In the genomic region with DNA sequence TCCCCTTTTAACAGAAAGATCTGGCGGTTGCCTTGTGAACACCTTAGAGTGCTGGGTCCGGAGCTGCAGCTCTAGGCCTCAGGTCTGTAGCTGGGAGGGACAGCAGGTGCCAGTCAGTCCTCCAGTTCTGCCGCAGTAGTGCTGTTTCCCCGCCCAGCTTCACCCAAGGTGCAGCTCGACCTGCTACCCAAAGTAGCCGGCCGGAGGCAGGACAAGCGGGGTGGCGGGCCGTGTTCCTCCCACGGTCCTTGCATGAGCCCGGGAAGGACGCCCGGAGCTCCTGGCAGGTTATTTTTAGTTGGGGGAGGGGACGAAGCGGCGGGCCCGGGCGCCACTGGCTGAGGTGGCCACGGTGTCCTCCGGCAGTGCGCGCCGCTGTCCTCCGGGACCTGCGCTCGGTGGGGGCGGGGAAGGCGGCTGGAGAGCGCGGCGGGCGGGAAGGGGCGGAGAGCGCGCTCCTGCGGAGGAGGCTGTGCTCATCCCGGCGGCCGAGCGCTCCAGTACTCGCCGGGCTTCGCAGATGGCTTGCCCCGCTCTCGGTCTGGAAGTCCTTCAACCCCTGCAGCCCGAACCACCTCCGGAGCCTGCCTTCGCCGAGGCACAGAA, we compare ENCODE assay signal across 8 mouse cellular contexts. TPM values are rescaled to one million over a fixed set of nuclear protein-coding genes. Genes with fewer than 3 reads are reported as not detected.
DNase-seq lines count a peak whose midpoint lies in the region; ATAC-seq and TF ChIP-seq lines count a peak whose summit lies in the region.

A gene (plus strand): TSS at position 438 of the 606 bp plus-strand sequence.

- ATAC-seq in frontal cortex, adult (ENCODE audit: low TSS enrichment) = peak; percentile 73
- peak; percentile 89 for ATAC-seq in intestine, embryonic 16.5 days

- no peaks in the 10 kb centered on the region for H3K36me3 ChIP-seq in intestine, embryonic 16.5 days (ENCODE audit: control insufficient read depth, insufficient read depth, low read length)
- H3K36me3 ChIP-seq in midbrain, embryonic 10.5 days = no peaks in the 10 kb centered on the region
- H3K36me3 ChIP-seq in testis, adult 2 months (ENCODE audit: control insufficient read depth, insufficient read depth, low read length) = no peaks in the 10 kb centered on the region

- H3K4me2 ChIP-seq in intestine, embryonic 16.5 days (ENCODE audit: low read depth, low read length) = peak within 1 kb of the TSS; percentile 96

- 2% methylated on average over 46 of the region's 50 CpGs for WGBS in intestine, embryonic 16.5 days
- WGBS in midbrain, embryonic 10.5 days = under 1% methylated on average over 49 of the region's 50 CpGs

- peak within 1 kb of the TSS; percentile 64 for H3K4me3 ChIP-seq in intestine, embryonic 16.5 days (ENCODE audit: low read length)
- H3K4me3 ChIP-seq in midbrain, embryonic 10.5 days = peak within 1 kb of the TSS; percentile 68
- peak within 1 kb of the TSS; percentile 38 for H3K4me3 ChIP-seq in testis, adult 2 months (ENCODE audit: control insufficient read depth, low read depth, low read length)

- TF ChIP-seq POLR2A in testis, adult 2 months (IDR thresholded peaks at IDR 0.05; ENCODE audit: control insufficient read depth, low read depth, low read length) = no peak

- H3K27ac ChIP-seq in intestine, embryonic 16.5 days (ENCODE audit: low read length) = no peak within 1 kb of the TSS
- H3K27ac ChIP-seq in midbrain, embryonic 10.5 days (replicated peaks) = peak within 1 kb of the TSS; percentile 88
- H3K27ac ChIP-seq in testis, adult 2 months (ENCODE audit: control insufficient read depth, insufficient read depth, low read depth, low read length) = no peak within 1 kb of the TSS

- H3K4me1 ChIP-seq in intestine, embryonic 16.5 days (ENCODE audit: control insufficient read depth, insufficient read depth, low read length) = peaks cover 3% of the 10 kb centered on the region; the same call in 1 of the 2 replicates
- peaks cover 41% of the 10 kb centered on the region for H3K4me1 ChIP-seq in midbrain, embryonic 10.5 days
- peaks cover 9% of the 10 kb centered on the region for H3K4me1 ChIP-seq in testis, adult 2 months (ENCODE audit: control insufficient read depth, insufficient read depth, low read length)

- no peak for TF ChIP-seq CTCF in testis, adult 2 months (IDR thresholded peaks at IDR 0.05; ENCODE audit: control insufficient read depth, insufficient read depth, insufficient replicate concordance, low read depth, low read length)

- H3K9ac ChIP-seq in intestine, embryonic 16.5 days (ENCODE audit: low read depth, low read length) = peak within 1 kb of the TSS; percentile 67

- intact Hi-C loops in left cerebral cortex, postnatal 25 days (cut with DNase I) = loop anchor here (5.0 kb wide), 1 partner anchor 152 kb away; no protein-coding TSS in a partner anchor

- H3K27me3 ChIP-seq in intestine, embryonic 16.5 days (replicated peaks; ENCODE audit: control insufficient read depth, insufficient read depth, low read length) = peaks cover 9% of the 10 kb centered on the region; the same call in 1 of the 2 replicates
- peaks cover 54% of the 10 kb centered on the region for H3K27me3 ChIP-seq in midbrain, embryonic 10.5 days (ENCODE audit: low read depth, poor library complexity, severe bottlenecking)
- H3K27me3 ChIP-seq in testis, adult 2 months (ENCODE audit: control insufficient read depth, insufficient read depth, low read length) = no peaks in the 10 kb centered on the region

- no peak for DNase-seq in frontal cortex, postnatal 10 days (ENCODE audit: low spot score in 2 of 2)
- DNase-seq in embryo, embryonic 10.5 days (ENCODE audit: low spot score) = peak; percentile 72
- DNase-seq in gonadal fat pad, adult 2 months (ENCODE audit: low read depth) = no peak
- DNase-seq in left cerebral cortex, postnatal 25 days (ENCODE audit: low spot score in 2 of 2) = peak; percentile 57 to 68
- DNase-seq in midbrain, embryonic 10.5 days (ENCODE audit: low spot score) = peak; percentile 74

- no peaks in the 10 kb centered on the region for H3K9me3 ChIP-seq in intestine, embryonic 16.5 days (ENCODE audit: control insufficient read depth, low read length)
- no peaks in the 10 kb centered on the region for H3K9me3 ChIP-seq in midbrain, embryonic 10.5 days (replicated peaks)

RNA-seq across cellular contexts. Expression of the gene that starts here (rescaled TPM):
- polyA plus RNA-seq in gonadal fat pad, adult 2 months (2012; rRNA removed) = 11.7 and 14.3 TPM in 2 replicates
- 7.5 and 8.5 TPM in 2 replicates for polyA plus RNA-seq in intestine, embryonic 16.5 days (2015; fragmentation: Nextera tagmentation; extraction: Ambion mirVana)
- 100 to 1,000 TPM in 1 of 2 experiments, 10 to 100 TPM in 1; 99.5 to 124 TPM for total RNA-seq in left cerebral cortex, postnatal 25 days (2021)
- 33.2 and 37.2 TPM in 2 replicates for polyA plus RNA-seq in midbrain, embryonic 10.5 days (2016; fragmentation: Nextera tagmentation; extraction: Ambion mirVana)
- polyA plus RNA-seq in testis, adult 2 months (2012; rRNA removed) = 22.0 and 23.9 TPM in 2 replicates

Comparison
In these comparisons a context has a peak if more than half of its experiments do, and no peak if none do; other contexts are left out.
1. DNase-seq: peak in embryo, embryonic 10.5 days (single experiment), left cerebral cortex, postnatal 25 days (2 of 2) and midbrain, embryonic 10.5 days (single experiment); none in frontal cortex, postnatal 10 days (0 of 2) and gonadal fat pad, adult 2 months (single experiment).
2. Peak in every context shown above with its lines, with median percentiles within 50 percentile points of each other: H3K4me3 ChIP-seq.